In genomic region chr2:70444141-70444540, GRCm38 (mm10) we compare ENCODE assay signal across 11 mouse cellular contexts. TPM values are rescaled to one million over a fixed set of nuclear protein-coding genes. Genes with fewer than 3 reads are reported as not detected.
DNase-seq lines count a peak whose midpoint lies in the region; ATAC-seq and TF ChIP-seq lines count a peak whose summit lies in the region.
"Had no signal": no experiment of that assay in that cellular context is flagged by ENCODE, and none has a peak within 500 bp of the region (broad histone marks: within the 10 kb centered on the region; RNA-seq: fewer than 3 reads in every experiment).

No protein-coding gene starts in this region.

- ATAC-seq in hindbrain, embryonic 12.5 days (ENCODE audit: low FRiP score), result no peak
- ATAC-seq in neural tube, embryonic 12.5 days (ENCODE audit: low FRiP score, low read depth), result 0 out of 2 replicates have a peak, but pooled peaks have one; percentile 33
- ATAC-seq in intestine, postnatal 0 days, result no peak

- DNase-seq in left cerebral cortex, postnatal 4 days, result peak; percentile 82
- DNase-seq in left cerebral cortex, adult 9 months (ENCODE audit: low spot score in 2 of 2), result no peak
- DNase-seq in cerebellum, postnatal 25 days, result peak; percentile 49 to 68
- no peak for DNase-seq in adrenal gland, adult (ENCODE audit: inconsistent age in 2 of 2, low spot score in 1 of 2)
- DNase-seq in lung, postnatal 14 days, result no peak
- DNase-seq: adrenal gland, postnatal 10 days; kidney, adult 8-10 months had no signal

- no peaks in the 10 kb centered on the region for H3K27me3 ChIP-seq in hindbrain, embryonic 12.5 days
- no peaks in the 10 kb centered on the region for H3K27me3 ChIP-seq in neural tube, embryonic 12.5 days (replicated peaks)
- 0 out of 2 replicates have a peak, but pooled peaks cover 10% of the 10 kb centered on the region for H3K27me3 ChIP-seq in intestine, postnatal 0 days (replicated peaks; ENCODE audit: control insufficient read depth, insufficient read depth, low read length)

- intact Hi-C loops in left cerebral cortex, postnatal 4 days (cut with DNase I), result no loop called here

- H3K9me3 ChIP-seq in hindbrain, embryonic 12.5 days (replicated peaks), result no peaks in the 10 kb centered on the region
- no peaks in the 10 kb centered on the region for H3K9me3 ChIP-seq in neural tube, embryonic 12.5 days
- H3K9me3 ChIP-seq in intestine, postnatal 0 days (ENCODE audit: control insufficient read depth), result no peaks in the 10 kb centered on the region

- 7% methylated on average over 7 of the region's 7 CpGs for WGBS in hindbrain, embryonic 12.5 days
- 3% methylated on average over 7 of the region's 7 CpGs for WGBS in neural tube, embryonic 12.5 days
- WGBS in intestine, postnatal 0 days, result 26% methylated on average over 7 of the region's 7 CpGs

- peaks cover 12% of the 10 kb centered on the region for H3K4me1 ChIP-seq in hindbrain, embryonic 12.5 days
- peaks cover 4% of the 10 kb centered on the region for H3K4me1 ChIP-seq in neural tube, embryonic 12.5 days
- H3K4me1 ChIP-seq in intestine, postnatal 0 days (replicated peaks; ENCODE audit: control insufficient read depth, insufficient read depth, low read length), result no peaks in the 10 kb centered on the region

- no peak overlapping the region for H3K9ac ChIP-seq in hindbrain, embryonic 12.5 days
- H3K9ac ChIP-seq in neural tube, embryonic 12.5 days, result no peak overlapping the region
- H3K9ac ChIP-seq in intestine, postnatal 0 days (ENCODE audit: low read depth, low read length), result no peak overlapping the region

- no peak overlapping the region for H3K4me3 ChIP-seq in hindbrain, embryonic 12.5 days
- no peak overlapping the region for H3K4me3 ChIP-seq in neural tube, embryonic 12.5 days
- H3K4me3 ChIP-seq in intestine, postnatal 0 days (ENCODE audit: low read depth, low read length), result no peak overlapping the region

- no peak overlapping the region for H3K27ac ChIP-seq in hindbrain, embryonic 12.5 days
- H3K27ac ChIP-seq in neural tube, embryonic 12.5 days, result no peak overlapping the region
- no peak overlapping the region for H3K27ac ChIP-seq in intestine, postnatal 0 days (ENCODE audit: low read depth, low read length)

- no peak for TF ChIP-seq CTCF in intestine, postnatal 0 days (IDR thresholded peaks at IDR 0.05; ENCODE audit: low read depth)

- peak overlapping the region; percentile 37 for H3K4me2 ChIP-seq in hindbrain, embryonic 12.5 days (replicated peaks)
- peak overlapping the region; percentile 49 for H3K4me2 ChIP-seq in neural tube, embryonic 12.5 days (replicated peaks)
- no peak overlapping the region for H3K4me2 ChIP-seq in intestine, postnatal 0 days (replicated peaks; ENCODE audit: low read depth)

- no peaks in the 10 kb centered on the region for H3K36me3 ChIP-seq in hindbrain, embryonic 12.5 days
- no peaks in the 10 kb centered on the region for H3K36me3 ChIP-seq in neural tube, embryonic 12.5 days
- H3K36me3 ChIP-seq in intestine, postnatal 0 days (ENCODE audit: control insufficient read depth, insufficient read depth), result no peaks in the 10 kb centered on the region

RNA-seq across cellular contexts. Expression of gene Sp5, which starts 30.6 kb away (rescaled TPM):
- total RNA-seq in left cerebral cortex, postnatal 4 days (2021), result 1 to 10 TPM; 2.0 to 2.7 TPM
- 6.3 and 7.4 TPM in 2 replicates for polyA plus RNA-seq in hindbrain, embryonic 12.5 days (2016; fragmentation: Nextera tagmentation; extraction: Ambion mirVana)
- 3.9 and 5.2 TPM in 2 replicates for polyA plus RNA-seq in neural tube, embryonic 12.5 days (2016; fragmentation: Nextera tagmentation; extraction: Ambion mirVana)
- 0.78 and 1.1 TPM in 2 replicates for polyA plus RNA-seq in intestine, postnatal 0 days (2015; fragmentation: Nextera tagmentation; extraction: Ambion mirVana)
- polyA plus RNA-seq: liver, embryonic 16.5 days had no signal

Comparison
In these comparisons a context has a peak if more than half of its experiments do, and no peak if none do; other contexts are left out.
1. DNase-seq: peak in left cerebral cortex, postnatal 4 days (single experiment) and cerebellum, postnatal 25 days (2 of 2); none in left cerebral cortex, adult 9 months (0 of 2), adrenal gland, adult (0 of 2) and lung, postnatal 14 days (single experiment).